Mouse (Mus musculus) macrophage (primary cell): ENCODE measurements around the gene Tex2. TPM values are rescaled to one million over a fixed set of nuclear protein-coding genes. Genes with fewer than 3 reads are reported as not detected.

Source experiments
- H3K27ac ChIP-seq: fragments of 350-480 bp; formaldehyde crosslinking; 2 replicates; pipeline ENCODE4 v1.9.0; 2021
- H3K36me3 ChIP-seq: fragments of 350-480 bp; formaldehyde crosslinking; 2 replicates; pipeline ENCODE4 v1.9.0; 2021; ENCODE audit errors: inconsistent target
- H3K4me3 ChIP-seq: fragments of 350-480 bp; formaldehyde crosslinking; 2 replicates; pipeline ENCODE4 v1.9.0; 2021; ENCODE audit errors: inconsistent target
- H3K79me2 ChIP-seq: fragments of 350-480 bp; formaldehyde crosslinking; 2 replicates; pipeline ENCODE4 v1.9.0; 2021; ENCODE audit errors: inconsistent target
- WGBS: methylation state at CpG from one replicate; pipeline ENCODE4 v1.1.7; 2026; ENCODE audit warnings: inconsistent platforms; ENCODE audit not compliant: missing documents; 5-methylcytosine and 5-hydroxymethylcytosine counted together
- polyA plus RNA-seq: library from polyadenylated mRNA; stranded (reverse); fragments of 250-400 nt; gene quantifications from 3 replicates; pipeline ENCODE4 v1.2.4, GENCODE M21; 2018; ENCODE audit warnings: inconsistent platforms

The Tex2 gene
- polyA plus RNA-seq, 1 experiment from 2014 or later, result 36.4 TPM

GRCm38 (mm10) chr11:106475309-106475708 lies 137.9 kb downstream of the Tex2 start:
- H3K27ac ChIP-seq, result no peak overlapping the region
- no peaks in the 10 kb centered on the region for H3K36me3 ChIP-seq
- 17% methylated on average over 1 of the region's 1 CpGs for WGBS
- no peak overlapping the region for H3K4me3 ChIP-seq
- H3K79me2 ChIP-seq, result peaks cover 100% of the 10 kb centered on the region

- Histone ChIP-seq H3K79me2 (peaks cover 100% of the 10 kb centered on the region), H3K36me3 (no peaks in the 10 kb centered on the region), H3K27ac (no peak overlapping the region), H3K4me3 (no peak overlapping the region)
- 53% methylated on average over 1 of the region's 1 CpGs for whole genome bisulfite sequencing
These were observed 141.6 kb downstream of the Tex2 start for GRCm38 (mm10) chr11:106471629-106472028.

- no peak overlapping the region for H3K4me3 ChIP-seq
- no peaks in the 10 kb centered on the region for H3K36me3 ChIP-seq
- peaks cover 100% of the 10 kb centered on the region for H3K79me2 ChIP-seq
- no peak overlapping the region for H3K27ac ChIP-seq
- 29% methylated on average over 1 of the region's 1 CpGs for WGBS
These were observed 144.7 kb downstream of the Tex2 start for GRCm38 (mm10) chr11:106468509-106468908.

GRCm38 (mm10) chr11:106465932-106466331 lies 147.3 kb downstream of the Tex2 start:
- WGBS, result 95% methylated on average over 4 of the region's 4 CpGs
- no peaks in the 10 kb centered on the region for H3K36me3 ChIP-seq

GRCm38 (mm10) chr11:106465545-106465903 lies 147.7 kb downstream of the Tex2 start:
- peaks cover 96% of the 10 kb centered on the region for H3K79me2 ChIP-seq
- no peak overlapping the region for H3K27ac ChIP-seq
- no peaks in the 10 kb centered on the region for H3K36me3 ChIP-seq
- WGBS, result 100% methylated on average over 1 of the region's 1 CpGs
- H3K4me3 ChIP-seq, result no peak overlapping the region

More at GRCm38 (mm10) chr11:106465932-106466331, 147.3 kb downstream of the Tex2 start:
- H3K4me3 ChIP-seq, result no peak overlapping the region
- peaks cover 96% of the 10 kb centered on the region for H3K79me2 ChIP-seq
- H3K27ac ChIP-seq, result no peak overlapping the region

- no peaks in the 10 kb centered on the region for H3K36me3 ChIP-seq
- WGBS, result 62% methylated on average over 3 of the region's 4 CpGs
- peaks cover 96% of the 10 kb centered on the region for H3K79me2 ChIP-seq
- no peak overlapping the region for H3K4me3 ChIP-seq
- H3K27ac ChIP-seq, result no peak overlapping the region
These were observed 148.3 kb downstream of the Tex2 start for GRCm38 (mm10) chr11:106464681-106465544.

GRCm38 (mm10) chr11:106463845-106464244 lies 149.4 kb downstream of the Tex2 start:
- H3K4me3 ChIP-seq, result no peak overlapping the region
- 38% methylated on average over 5 of the region's 5 CpGs for WGBS
- H3K79me2 ChIP-seq, result peaks cover 96% of the 10 kb centered on the region
- no peaks in the 10 kb centered on the region for H3K36me3 ChIP-seq
- H3K27ac ChIP-seq, result no peak overlapping the region

- H3K36me3 ChIP-seq, result 0 out of 2 replicates have a peak, but pooled peaks cover 5% of the 10 kb centered on the region
- H3K4me3 ChIP-seq, result no peak overlapping the region
- 40% methylated on average over 3 of the region's 3 CpGs for WGBS
- peaks cover 96% of the 10 kb centered on the region for H3K79me2 ChIP-seq
- no peak overlapping the region for H3K27ac ChIP-seq
These were observed 150.9 kb downstream of the Tex2 start for GRCm38 (mm10) chr11:106462309-106462708.

GRCm38 (mm10) chr11:106461145-106461932 lies 151.9 kb downstream of the Tex2 start:
- 33% methylated on average over 5 of the region's 5 CpGs for WGBS
- Histone ChIP-seq H3K27ac (peak overlapping the region; percentile 50), H3K79me2 (peaks cover 95% of the 10 kb centered on the region)

GRCm38 (mm10) chr11:106460671-106461070 lies 152.6 kb downstream of the Tex2 start:
- WGBS, result 93% methylated on average over 1 of the region's 1 CpGs

More at GRCm38 (mm10) chr11:106461145-106461932, 151.9 kb downstream of the Tex2 start:
- Histone ChIP-seq H3K4me3 (no peak overlapping the region), H3K36me3 (0 out of 2 replicates have a peak, but pooled peaks cover 11% of the 10 kb centered on the region)

GRCm38 (mm10) chr11:106458540-106458939 lies 154.7 kb downstream of the Tex2 start:
- peaks cover 77% of the 10 kb centered on the region for H3K79me2 ChIP-seq
- 98% methylated on average over 4 of the region's 4 CpGs for WGBS

More at GRCm38 (mm10) chr11:106460671-106461070, 152.6 kb downstream of the Tex2 start:
- no peak overlapping the region for H3K4me3 ChIP-seq
- H3K27ac ChIP-seq, result peak overlapping the region; percentile 33
- peaks cover 90% of the 10 kb centered on the region for H3K79me2 ChIP-seq
- H3K36me3 ChIP-seq, result 0 out of 2 replicates have a peak, but pooled peaks cover 11% of the 10 kb centered on the region

More at GRCm38 (mm10) chr11:106458540-106458939, 154.7 kb downstream of the Tex2 start:
- H3K36me3 ChIP-seq, result peaks cover 27% of the 10 kb centered on the region
- no peak overlapping the region for H3K27ac ChIP-seq
- H3K4me3 ChIP-seq, result no peak overlapping the region

Other genes starting within 250 kb of the Tex2 start
- not detected in 3 replicates for gene Prr29, start 248.0 kb downstream of the Tex2 start, polyA plus RNA-seq
- 4.3 to 7.9 TPM (median 7.0 TPM) in 3 replicates for gene Icam2, start 225.3 kb downstream of the Tex2 start, polyA plus RNA-seq
- gene Ern1, start 125.6 kb downstream of the Tex2 start, polyA plus RNA-seq, result 17.0 to 28.6 TPM (median 18.0 TPM) in 3 replicates
- gene Pecam1, start 137.2 kb upstream of the Tex2 start, polyA plus RNA-seq, result 0.71 to 1.5 TPM (median 0.98 TPM) in 3 replicates
- gene Milr1, start 137.8 kb upstream of the Tex2 start, polyA plus RNA-seq, result 97.9 to 163 TPM (median 103 TPM) in 3 replicates
- 1.2 to 4.5 TPM (median 1.9 TPM) in 3 replicates for gene Polg2, start 166.1 kb upstream of the Tex2 start, polyA plus RNA-seq
- gene Ddx5, start 175.8 kb upstream of the Tex2 start, polyA plus RNA-seq, result 399 to 726 TPM (median 627 TPM) in 3 replicates
- gene Cep95, start 175.8 kb upstream of the Tex2 start, polyA plus RNA-seq, result 6.7 to 17.1 TPM (median 14.3 TPM) in 3 replicates